Mouse (Mus musculus): ENCODE measurements around the gene Disc1.
A peak's percentile ranks its signal among the peaks of the same experiment; 100 is the strongest.

Disc1 gene

GRCm38 (mm10) chr8:125067596-125067960, 13.6 kb downstream of the Disc1 start:
- DNase-seq: peak; percentile 53 to 66

- DNase-seq: no peak
These were observed 14.3 kb downstream of the Disc1 start for GRCm38 (mm10) chr8:125068146-125068905.

- no peak for DNase-seq
These were observed 15.3 kb downstream of the Disc1 start for GRCm38 (mm10) chr8:125069304-125069703.

GRCm38 (mm10) chr8:125069733-125070132, 15.7 kb downstream of the Disc1 start:
- no peak for DNase-seq

- no peak for DNase-seq
These were observed 20.1 kb downstream of the Disc1 start for GRCm38 (mm10) chr8:125074141-125074540.

GRCm38 (mm10) chr8:125074581-125074980, 20.6 kb downstream of the Disc1 start:
- no peak for DNase-seq

GRCm38 (mm10) chr8:125075389-125075788, 21.4 kb downstream of the Disc1 start:
- DNase-seq: no peak

- no peak for DNase-seq
These were observed 23.3 kb downstream of the Disc1 start for GRCm38 (mm10) chr8:125077326-125077725.

GRCm38 (mm10) chr8:125078771-125079384, 24.9 kb downstream of the Disc1 start:
- DNase-seq: peak in 1 of 2 experiments; percentile 36

- no peak for DNase-seq
These were observed 26.7 kb downstream of the Disc1 start for GRCm38 (mm10) chr8:125080388-125081344.

GRCm38 (mm10) chr8:125083746-125084145, 29.8 kb downstream of the Disc1 start:
- peak; percentile 22 to 24 for DNase-seq

GRCm38 (mm10) chr8:125084523-125084922, 30.5 kb downstream of the Disc1 start:
- DNase-seq: no peak

GRCm38 (mm10) chr8:125090889-125091740, 37.1 kb downstream of the Disc1 start:
- peak; percentile 63 to 65 for DNase-seq

GRCm38 (mm10) chr8:125097140-125097539, 43.1 kb downstream of the Disc1 start:
- DNase-seq: no peak

GRCm38 (mm10) chr8:125098050-125098449, 44.1 kb downstream of the Disc1 start:
- DNase-seq: no peak

GRCm38 (mm10) chr8:125102303-125102702, 48.3 kb downstream of the Disc1 start:
- DNase-seq: peak in 1 of 2 experiments; percentile 31

- DNase-seq: no peak
These were observed 59.2 kb downstream of the Disc1 start for GRCm38 (mm10) chr8:125113171-125113570.

- no peak for DNase-seq
These were observed 59.8 kb downstream of the Disc1 start for GRCm38 (mm10) chr8:125113831-125114230.

GRCm38 (mm10) chr8:125115321-125115720, 61.3 kb downstream of the Disc1 start:
- no peak for DNase-seq

- DNase-seq: peak in 1 of 2 experiments; percentile 20
These were observed 62.6 kb downstream of the Disc1 start for GRCm38 (mm10) chr8:125116616-125117015.

GRCm38 (mm10) chr8:125126482-125126881, 72.5 kb downstream of the Disc1 start:
- DNase-seq: no peak

- DNase-seq: no peak
These were observed 73.6 kb downstream of the Disc1 start for GRCm38 (mm10) chr8:125127621-125128020.

Data from lung, adult 18-20 months (tissue).